ENCODE assay signal across 10 mouse cellular contexts in genomic region chr17:29056699-29057151, GRCm38 (mm10). TPM values are rescaled to one million over a fixed set of nuclear protein-coding genes. Genes with fewer than 3 reads are reported as not detected.
DNase-seq lines count a peak whose midpoint lies in the region; ATAC-seq lines count a peak whose summit lies in the region.
"Had no signal": no experiment of that assay in that cellular context is flagged by ENCODE, and none has a peak within 500 bp of the region (broad histone marks: within the 10 kb centered on the region; RNA-seq: fewer than 3 reads in every experiment).

No protein-coding gene starts in this region.

- 6% methylated on average over 8 of the region's 8 CpGs for WGBS in kidney, embryonic 15.5 days
- WGBS in neural tube, embryonic 15.5 days = 5% methylated on average over 8 of the region's 8 CpGs

- H3K4me3 ChIP-seq in kidney, embryonic 15.5 days (replicated peaks) = no peak overlapping the region
- H3K4me3 ChIP-seq in neural tube, embryonic 15.5 days (replicated peaks) = no peak overlapping the region

- H3K27me3 ChIP-seq in kidney, embryonic 15.5 days = no peaks in the 10 kb centered on the region
- H3K27me3 ChIP-seq in neural tube, embryonic 15.5 days (replicated peaks) = no peaks in the 10 kb centered on the region

- H3K9ac ChIP-seq in kidney, embryonic 15.5 days = peak overlapping the region; percentile 5; the same call in 1 of the 2 replicates
- no peak overlapping the region for H3K9ac ChIP-seq in neural tube, embryonic 15.5 days (replicated peaks)

- no peak for DNase-seq in kidney, adult 11 months
- peak; percentile 70 for DNase-seq in brain, adult 2 months (ENCODE audit: low read depth, low spot score)
- no peak for DNase-seq in adrenal gland, adult 8-10 months
- no peak for DNase-seq in layer of hippocampus, postnatal 25 days (ENCODE audit: extremely low spot score in 1 of 2, low spot score in 1 of 2)
- DNase-seq: heart, postnatal 10 days had no signal

- peak overlapping the region; percentile 38 for H3K4me2 ChIP-seq in kidney, embryonic 15.5 days
- 0 out of 2 replicates have a peak overlapping the region, but pooled peaks have one; percentile 7 for H3K4me2 ChIP-seq in neural tube, embryonic 15.5 days

- ATAC-seq in kidney, embryonic 15.5 days (replicated peaks; ENCODE audit: low FRiP score) = peak; percentile 59
- ATAC-seq in granulocyte monocyte progenitor cell, adult 5-6 weeks (replicated peaks; ENCODE audit: poor library complexity, severe bottlenecking) = peak; percentile 46
- ATAC-seq in neural tube, embryonic 15.5 days (ENCODE audit: low FRiP score) = no peak
- ATAC-seq in inflammation-experienced regulatory T-cells, adult 6 months = no peak
- ATAC-seq: activated CD4-positive, CD25-positive, alpha-beta regulatory T cell, adult 4 months had no signal

- no peaks in the 10 kb centered on the region for H3K36me3 ChIP-seq in kidney, embryonic 15.5 days
- no peaks in the 10 kb centered on the region for H3K36me3 ChIP-seq in neural tube, embryonic 15.5 days

- H3K9me3 ChIP-seq in kidney, embryonic 15.5 days (replicated peaks) = no peaks in the 10 kb centered on the region
- H3K9me3 ChIP-seq in neural tube, embryonic 15.5 days (replicated peaks) = no peaks in the 10 kb centered on the region

- peak overlapping the region; percentile 69 for H3K27ac ChIP-seq in kidney, embryonic 15.5 days
- H3K27ac ChIP-seq in neural tube, embryonic 15.5 days (replicated peaks) = no peak overlapping the region

- peaks cover 54% of the 10 kb centered on the region for H3K4me1 ChIP-seq in kidney, embryonic 15.5 days
- H3K4me1 ChIP-seq in neural tube, embryonic 15.5 days = peaks cover 33% of the 10 kb centered on the region

RNA-seq across cellular contexts. Expression of gene Srsf3, which starts 24.3 kb away (rescaled TPM):
- 605 and 671 TPM in 2 replicates for polyA plus RNA-seq in kidney, embryonic 15.5 days (2015; fragmentation: Nextera tagmentation; extraction: Ambion mirVana)
- 474 and 486 TPM in 2 replicates for total RNA-seq in granulocyte monocyte progenitor cell, adult 5-6 weeks (2014; fragmentation: Nextera tagmentation)
- total RNA-seq in granulocyte monocyte progenitor cell, adult 5-6 weeks (2017) = 734 and 859 TPM in 2 replicates
- 403 and 429 TPM in 2 replicates for polyA plus RNA-seq in neural tube, embryonic 15.5 days (2015; fragmentation: Nextera tagmentation; extraction: Ambion mirVana)
- total RNA-seq in adrenal gland, adult 8-10 months (2022) = 100 to 1,000 TPM in 3 of 4 experiments, 10 to 100 TPM in 1; 89.9 to 176 (median 144) TPM
- polyA plus RNA-seq in inflammation-experienced regulatory T-cells, adult 6 months (2017; shearing (Covaris generic)) = 100 to 1,000 TPM; 296 to 519 (median 387) TPM
- 100 to 1,000 TPM; 125 to 140 TPM for total RNA-seq in layer of hippocampus, postnatal 25 days (2021)

RNA-seq across cellular contexts. Expression of gene Cdkn1a, which starts 34.1 kb away (rescaled TPM):
- polyA plus RNA-seq in kidney, embryonic 15.5 days (2015; fragmentation: Nextera tagmentation; extraction: Ambion mirVana) = 62.2 and 79.3 TPM in 2 replicates
- total RNA-seq in granulocyte monocyte progenitor cell, adult 5-6 weeks (2014; fragmentation: Nextera tagmentation) = 8.2 and 9.8 TPM in 2 replicates
- 1.3 and 3.2 TPM in 2 replicates for total RNA-seq in granulocyte monocyte progenitor cell, adult 5-6 weeks (2017)
- polyA plus RNA-seq in neural tube, embryonic 15.5 days (2015; fragmentation: Nextera tagmentation; extraction: Ambion mirVana) = 99.0 and 99.7 TPM in 2 replicates
- total RNA-seq in adrenal gland, adult 8-10 months (2022) = 10 to 100 TPM; 17.3 to 29.4 (median 24.6) TPM
- polyA plus RNA-seq in inflammation-experienced regulatory T-cells, adult 6 months (2017; shearing (Covaris generic)) = 10 to 100 TPM in 1 of 3 experiments, 1 to 10 TPM in 2; 1.7 to 57.4 (median 2.5) TPM
- total RNA-seq in layer of hippocampus, postnatal 25 days (2021) = 10 to 100 TPM in 1 of 2 experiments, 1 to 10 TPM in 1; 7.1 to 13.9 TPM

RNA-seq across cellular contexts. Expression of gene Stk38, which starts 48.9 kb away (rescaled TPM):
- polyA plus RNA-seq in kidney, embryonic 15.5 days (2015; fragmentation: Nextera tagmentation; extraction: Ambion mirVana) = 98.5 and 105 TPM in 2 replicates
- total RNA-seq in granulocyte monocyte progenitor cell, adult 5-6 weeks (2014; fragmentation: Nextera tagmentation) = 99.0 and 116 TPM in 2 replicates
- 51.6 and 58.2 TPM in 2 replicates for total RNA-seq in granulocyte monocyte progenitor cell, adult 5-6 weeks (2017)
- polyA plus RNA-seq in neural tube, embryonic 15.5 days (2015; fragmentation: Nextera tagmentation; extraction: Ambion mirVana) = 81.2 and 82.1 TPM in 2 replicates
- total RNA-seq in adrenal gland, adult 8-10 months (2022) = 10 to 100 TPM; 57.3 to 84.7 (median 68.7) TPM
- polyA plus RNA-seq in inflammation-experienced regulatory T-cells, adult 6 months (2017; shearing (Covaris generic)) = 100 to 1,000 TPM; 155 to 250 (median 235) TPM
- total RNA-seq in layer of hippocampus, postnatal 25 days (2021) = 10 to 100 TPM; 36.7 to 59.1 TPM

RNA-seq across cellular contexts. Expression of gene Rab44, which starts 57.2 kb away (rescaled TPM):
- polyA plus RNA-seq in kidney, embryonic 15.5 days (2015; fragmentation: Nextera tagmentation; extraction: Ambion mirVana) = 0.34 and 0.35 TPM in 2 replicates
- total RNA-seq in granulocyte monocyte progenitor cell, adult 5-6 weeks (2014; fragmentation: Nextera tagmentation) = 318 and 350 TPM in 2 replicates
- total RNA-seq in granulocyte monocyte progenitor cell, adult 5-6 weeks (2017) = 315 and 369 TPM in 2 replicates
- 0.15 and 3.7 TPM in 2 replicates for polyA plus RNA-seq in neural tube, embryonic 15.5 days (2015; fragmentation: Nextera tagmentation; extraction: Ambion mirVana)
- total RNA-seq in adrenal gland, adult 8-10 months (2022) = under 1 TPM; 0.15 to 0.87 (median 0.39) TPM
- polyA plus RNA-seq in inflammation-experienced regulatory T-cells, adult 6 months (2017; shearing (Covaris generic)) = not detected
- under 1 TPM in 1 of 2 experiments, not detected in 1; 0.07 TPM for total RNA-seq in layer of hippocampus, postnatal 25 days (2021)
- polyA plus RNA-seq: activated CD4-positive, CD25-positive, alpha-beta regulatory T cell, adult 4 months had no signal

Comparison
In these comparisons a context has a peak if more than half of its experiments do, and no peak if none do; other contexts are left out.
1. ATAC-seq: peak in kidney, embryonic 15.5 days (single experiment) and granulocyte monocyte progenitor cell, adult 5-6 weeks (single experiment); none in neural tube, embryonic 15.5 days (single experiment) and inflammation-experienced regulatory T-cells, adult 6 months (single experiment).